10 mouse cellular contexts compared by ENCODE assay signal in genomic region chr17:23679127-23679835, GRCm38 (mm10). TPM values are rescaled to one million over a fixed set of nuclear protein-coding genes. Genes with fewer than 3 reads are reported as not detected.
DNase-seq lines count a peak whose midpoint lies in the region; ATAC-seq and TF ChIP-seq lines count a peak whose summit lies in the region.
"Had no signal": no experiment of that assay in that cellular context is flagged by ENCODE, and none has a peak within 500 bp of the region (broad histone marks: within the 10 kb centered on the region; RNA-seq: fewer than 3 reads in every experiment).

Cldn6 (plus strand) TSS chr17:23679249.

- H3K27me3 ChIP-seq in kidney, embryonic 16.5 days (ENCODE audit: insufficient read depth, low read length) = peaks cover 39% of the 10 kb centered on the region
- peaks cover 51% of the 10 kb centered on the region for H3K27me3 ChIP-seq in forebrain, embryonic 11.5 days (ENCODE audit: control insufficient read depth, insufficient read depth, low read length)
- peaks cover 28% of the 10 kb centered on the region for H3K27me3 ChIP-seq in intestine, postnatal 0 days (replicated peaks; ENCODE audit: control insufficient read depth, insufficient read depth, low read length)
- peaks cover 96% of the 10 kb centered on the region for H3K27me3 ChIP-seq in neural tube, embryonic 13.5 days
- H3K27me3 ChIP-seq: Patski had no signal

- H3K9me3 ChIP-seq in kidney, embryonic 16.5 days (ENCODE audit: low read length) = no peaks in the 10 kb centered on the region
- H3K9me3 ChIP-seq in forebrain, embryonic 11.5 days (ENCODE audit: control insufficient read depth, low read length) = no peaks in the 10 kb centered on the region
- H3K9me3 ChIP-seq in intestine, postnatal 0 days (ENCODE audit: control insufficient read depth) = no peaks in the 10 kb centered on the region
- H3K9me3 ChIP-seq in neural tube, embryonic 13.5 days = no peaks in the 10 kb centered on the region

- WGBS in kidney, embryonic 16.5 days = 3% methylated on average over 38 of the region's 38 CpGs
- 1% methylated on average over 38 of the region's 38 CpGs for WGBS in forebrain, embryonic 11.5 days
- 5% methylated on average over 38 of the region's 38 CpGs for WGBS in intestine, postnatal 0 days
- 1% methylated on average over 38 of the region's 38 CpGs for WGBS in neural tube, embryonic 13.5 days

- H3K27ac ChIP-seq in kidney, embryonic 16.5 days (ENCODE audit: low read length) = peak within 1 kb of the TSS; percentile 54
- H3K27ac ChIP-seq in forebrain, embryonic 11.5 days (ENCODE audit: low read depth, low read length) = no peak within 1 kb of the TSS
- no peak within 1 kb of the TSS for H3K27ac ChIP-seq in intestine, postnatal 0 days (ENCODE audit: low read depth, low read length)
- H3K27ac ChIP-seq in neural tube, embryonic 13.5 days (replicated peaks) = no peak within 1 kb of the TSS

- ATAC-seq in kidney, embryonic 16.5 days (ENCODE audit: low FRiP score, low TSS enrichment) = no peak
- ATAC-seq in forebrain, embryonic 11.5 days (replicated peaks; ENCODE audit: low FRiP score) = no peak
- ATAC-seq in intestine, postnatal 0 days = no peak
- no peak for ATAC-seq in neural tube, embryonic 13.5 days (ENCODE audit: low read depth)
- ATAC-seq: Patski had no signal

- DNase-seq in kidney, postnatal 36 days = no peak
- no peak for DNase-seq in forebrain, embryonic 11.5 days (ENCODE audit: low spot score)
- DNase-seq in layer of hippocampus, adult 18-20 months (ENCODE audit: low spot score in 2 of 2) = no peak
- DNase-seq in frontal cortex, postnatal 10 days (ENCODE audit: low spot score in 2 of 2) = no peak
- DNase-seq: kidney, adult 18-20 months had no signal

- peak within 1 kb of the TSS; percentile 52 for H3K4me3 ChIP-seq in kidney, embryonic 16.5 days (ENCODE audit: low read length)
- peak within 1 kb of the TSS; percentile 14; the same call in 1 of the 2 replicates for H3K4me3 ChIP-seq in forebrain, embryonic 11.5 days (ENCODE audit: low read depth, low read length)
- H3K4me3 ChIP-seq in intestine, postnatal 0 days (ENCODE audit: low read depth, low read length) = peak within 1 kb of the TSS; percentile 26
- no peak within 1 kb of the TSS for H3K4me3 ChIP-seq in neural tube, embryonic 13.5 days

- peaks cover 57% of the 10 kb centered on the region for H3K4me1 ChIP-seq in kidney, embryonic 16.5 days (ENCODE audit: insufficient read depth, low read length)
- H3K4me1 ChIP-seq in forebrain, embryonic 11.5 days (replicated peaks; ENCODE audit: control insufficient read depth, insufficient read depth, low read length) = peaks cover 8% of the 10 kb centered on the region; the same call in 1 of the 2 replicates
- peaks cover 31% of the 10 kb centered on the region for H3K4me1 ChIP-seq in intestine, postnatal 0 days (replicated peaks; ENCODE audit: control insufficient read depth, insufficient read depth, low read length)
- peaks cover 50% of the 10 kb centered on the region for H3K4me1 ChIP-seq in neural tube, embryonic 13.5 days (replicated peaks)

- no peak for TF ChIP-seq CTCF in intestine, postnatal 0 days (IDR thresholded peaks at IDR 0.05; ENCODE audit: low read depth)

- peak within 1 kb of the TSS; percentile 74 for H3K9ac ChIP-seq in kidney, embryonic 16.5 days (replicated peaks; ENCODE audit: low read length)
- H3K9ac ChIP-seq in forebrain, embryonic 11.5 days (ENCODE audit: low read length) = no peak within 1 kb of the TSS
- no peak within 1 kb of the TSS; the same call in 1 of the 2 replicates for H3K9ac ChIP-seq in intestine, postnatal 0 days (ENCODE audit: low read depth, low read length)
- no peak within 1 kb of the TSS for H3K9ac ChIP-seq in neural tube, embryonic 13.5 days

- no peaks in the 10 kb centered on the region for H3K36me3 ChIP-seq in kidney, embryonic 16.5 days (ENCODE audit: insufficient read depth, low read length)
- H3K36me3 ChIP-seq in forebrain, embryonic 11.5 days (ENCODE audit: control insufficient read depth, insufficient read depth, low read length) = no peaks in the 10 kb centered on the region
- H3K36me3 ChIP-seq in intestine, postnatal 0 days (ENCODE audit: control insufficient read depth, insufficient read depth) = no peaks in the 10 kb centered on the region
- no peaks in the 10 kb centered on the region for H3K36me3 ChIP-seq in neural tube, embryonic 13.5 days

- H3K4me2 ChIP-seq in kidney, embryonic 16.5 days (replicated peaks; ENCODE audit: low read depth, low read length) = peak within 1 kb of the TSS; percentile 56
- H3K4me2 ChIP-seq in forebrain, embryonic 11.5 days (ENCODE audit: low read depth, low read length, severe bottlenecking) = peak within 1 kb of the TSS; percentile 36
- H3K4me2 ChIP-seq in intestine, postnatal 0 days (replicated peaks; ENCODE audit: low read depth) = peak within 1 kb of the TSS; percentile 59
- peak within 1 kb of the TSS; percentile 9; the same call in 1 of the 2 replicates for H3K4me2 ChIP-seq in neural tube, embryonic 13.5 days

RNA-seq across cellular contexts. Expression of gene Cldn6, which starts in this region (rescaled TPM):
- 242 and 253 TPM in 2 replicates for polyA plus RNA-seq in kidney, embryonic 16.5 days (2015; fragmentation: Nextera tagmentation; extraction: Ambion mirVana)
- 8.7 and 9.7 TPM in 2 replicates for polyA plus RNA-seq in forebrain, embryonic 11.5 days (2014; fragmentation: Nextera tagmentation; extraction: Ambion mirVana)
- 0.38 and 0.42 TPM in 2 replicates for polyA plus RNA-seq in intestine, postnatal 0 days (2015; fragmentation: Nextera tagmentation; extraction: Ambion mirVana)
- 0.53 and 1.2 TPM in 2 replicates for polyA plus RNA-seq in neural tube, embryonic 13.5 days (2015; fragmentation: Nextera tagmentation; extraction: Ambion mirVana)
- total RNA-seq in layer of hippocampus, adult 18-20 months (2021) = not detected
- polyA plus RNA-seq: cortical plate, adult 2 months; Patski had no signal

Comparison
In these comparisons a context has a peak if more than half of its experiments do, and no peak if none do; other contexts are left out.
1. RNA of gene Cldn6 (polyA plus RNA-seq): 242 to 253 TPM in kidney, embryonic 16.5 days; 8.7 to 9.7 TPM in forebrain, embryonic 11.5 days, 0.53 to 1.2 TPM in neural tube, embryonic 13.5 days and 0.38 to 0.42 TPM in intestine, postnatal 0 days; every median in the first group is over 10 times any median in the second.
2. H3K4me2 ChIP-seq: peak in every context shown above with its lines; median percentile 59 in intestine, postnatal 0 days; 56 in kidney, embryonic 16.5 days; 36 in forebrain, embryonic 11.5 days; 9 in neural tube, embryonic 13.5 days.